In genomic region chr2:135415137-135415536, GRCm38 (mm10) we compare ENCODE assay signal across 12 mouse cellular contexts.
"Had no signal": no experiment of that assay in that cellular context is flagged by ENCODE, and none has a peak within 500 bp of the region (broad histone marks: within the 10 kb centered on the region; RNA-seq: fewer than 3 reads in every experiment).

No protein-coding gene starts in this region.

- DNase-seq: lung, adult 18-20 months; lung, embryonic 14.5 days; lung, postnatal 10 days; lung, postnatal 4 days; midbrain, embryonic 14.5 days; right cerebral cortex, adult 18-20 months; right cerebral cortex, postnatal 25 days; right cerebral cortex, postnatal 4 days; spleen, adult 18-20 months; thymus, adult 18-20 months; thymus, postnatal 14 days; thymus, postnatal 4 days had no signal
